Mouse (Mus musculus) natural killer cell, adult 2 months (primary cell): ENCODE measurements around the gene Golph3l.
"Not testable (repeated sequence)": the region's sequence is repeated elsewhere in the genome, so short reads cannot be mapped to it uniquely, and the experiment has no call there.

Source experiments
- DNase-seq, 2 experiments: peaks; one replicate each; pipeline ENCODE4 v3.0.0; 2022; ENCODE audit warnings: low spot score in 2 of 2

Golph3l gene

DNA sequence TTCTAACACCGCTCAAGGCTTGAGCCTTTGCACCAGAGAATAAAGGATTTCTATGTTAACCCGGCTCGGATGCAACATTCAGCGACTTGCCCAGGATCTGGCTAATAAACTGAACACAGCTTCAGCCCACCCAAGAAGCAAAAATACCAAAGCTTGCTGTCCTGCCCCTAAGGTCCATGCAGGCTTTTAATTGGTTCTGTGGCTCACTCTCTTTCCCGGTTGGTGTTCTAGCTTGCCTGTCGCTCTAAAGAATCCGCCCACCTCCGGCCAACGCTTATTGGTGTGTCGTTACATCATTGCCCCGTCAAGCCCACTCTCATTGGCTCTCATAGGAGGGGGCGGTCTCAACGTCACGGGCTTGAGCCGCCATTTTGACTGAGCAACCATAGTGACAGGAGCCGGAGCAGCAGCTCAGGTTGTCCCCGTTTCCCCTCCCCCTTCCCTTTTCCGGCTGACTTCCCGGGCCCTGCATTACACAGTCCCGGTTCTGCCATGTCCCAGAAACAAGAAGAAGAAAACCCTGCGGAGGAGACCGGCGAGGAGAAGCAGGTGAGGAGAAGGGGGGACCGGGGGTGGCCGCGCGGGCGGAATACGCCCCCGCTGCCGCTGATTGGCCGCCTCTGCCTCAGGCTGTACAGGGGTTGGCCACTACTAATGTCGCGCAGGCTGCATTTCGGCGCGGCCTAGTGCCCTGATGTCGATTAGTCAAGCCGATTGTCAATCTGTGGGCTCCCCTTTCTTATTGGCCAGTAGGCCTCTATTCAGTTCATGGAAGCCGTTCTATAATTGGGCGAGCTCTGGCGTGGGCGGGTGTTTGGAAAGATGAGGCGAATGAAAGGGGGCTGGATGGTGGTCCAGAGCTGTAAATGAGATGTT lies 36.1 kb downstream of the Golph3l start, which contains the start of gene Ensa:
Gene Ensa, plus strand, starts transcription at position 366 of the 876 bp plus-strand sequence.
- peak; percentile 98 for DNase-seq

DNA sequence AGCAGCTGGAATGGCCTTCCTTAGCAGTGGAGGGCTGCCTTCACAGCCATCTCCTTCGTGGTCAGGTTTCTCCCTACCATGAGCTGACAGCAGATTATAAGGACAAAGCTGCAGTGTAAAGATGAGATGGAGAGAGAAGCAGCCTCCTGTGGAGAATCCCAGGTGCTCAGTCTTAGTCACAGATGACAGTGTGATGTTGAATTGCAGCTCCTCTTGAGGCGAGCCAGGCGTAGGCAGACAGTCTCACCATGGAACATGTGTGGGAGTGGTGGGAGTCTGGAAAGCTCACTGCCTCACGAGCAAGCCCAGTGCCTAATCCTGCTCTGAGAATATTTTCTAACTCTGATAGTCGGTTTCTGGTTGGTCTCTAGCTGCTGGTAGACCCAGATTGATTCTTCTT lies 39.0 kb downstream of the Golph3l start:
- no peak for DNase-seq

DNA sequence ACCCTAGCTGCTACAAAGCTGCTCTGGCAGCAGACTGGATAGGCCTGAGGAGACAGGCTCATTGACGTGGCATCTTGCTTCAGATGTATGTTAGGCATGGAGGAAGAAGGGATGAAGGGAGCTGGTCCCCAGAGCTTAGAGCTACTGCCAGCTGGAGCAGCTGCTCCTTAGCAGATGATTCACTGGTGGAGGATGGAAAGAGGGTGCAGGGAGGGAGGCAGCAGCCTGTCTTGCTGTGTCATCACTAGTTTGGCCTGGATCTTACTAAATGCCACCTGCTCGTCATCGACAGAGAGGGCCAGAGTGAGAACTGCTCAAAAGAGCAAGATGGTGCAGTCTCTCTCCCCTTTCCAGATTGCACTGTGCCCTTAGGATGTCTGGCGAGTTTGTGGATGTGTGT lies 41.0 kb downstream of the Golph3l start:
- no peak for DNase-seq

DNA sequence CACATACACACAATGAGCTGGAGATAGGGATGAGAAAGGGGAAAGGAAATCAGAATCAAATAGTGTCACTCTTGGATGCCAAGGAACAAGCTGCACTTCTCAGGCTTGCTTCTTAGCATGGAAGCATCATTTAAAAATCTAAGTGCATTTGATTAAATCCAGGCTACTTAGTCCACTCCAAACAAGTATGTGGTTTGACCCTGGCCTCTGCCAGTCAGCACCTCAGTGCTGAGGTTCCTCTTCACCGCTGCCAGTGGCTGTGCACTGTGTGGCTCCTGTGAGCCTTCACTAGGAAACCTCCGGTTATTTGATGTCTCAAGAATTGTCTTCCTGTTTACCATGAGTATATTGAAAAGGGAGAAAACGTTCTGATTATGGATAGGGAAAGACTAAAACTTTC lies 42.1 kb downstream of the Golph3l start:
- no peak for DNase-seq

DNA sequence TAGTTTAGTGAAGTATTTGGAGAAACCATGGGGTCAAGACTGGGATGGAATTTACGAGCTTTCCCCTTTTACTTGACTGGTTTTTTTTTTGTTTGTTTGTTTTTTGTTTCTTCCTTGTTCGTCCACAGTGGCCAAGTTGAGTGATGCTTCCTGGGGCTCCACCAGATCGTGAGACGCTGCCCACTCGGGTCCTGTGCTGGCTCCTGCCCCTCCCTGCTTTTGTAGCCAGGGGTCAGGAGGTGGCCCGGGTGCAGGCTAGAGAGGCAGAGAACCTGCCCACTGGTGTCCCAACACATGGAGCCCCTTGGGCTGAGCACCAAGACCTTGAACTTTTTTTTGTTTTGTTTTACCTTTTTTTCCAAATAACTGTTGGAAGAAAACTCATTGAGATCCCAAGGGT lies 42.6 kb downstream of the Golph3l start:
- no peak for DNase-seq

DNA sequence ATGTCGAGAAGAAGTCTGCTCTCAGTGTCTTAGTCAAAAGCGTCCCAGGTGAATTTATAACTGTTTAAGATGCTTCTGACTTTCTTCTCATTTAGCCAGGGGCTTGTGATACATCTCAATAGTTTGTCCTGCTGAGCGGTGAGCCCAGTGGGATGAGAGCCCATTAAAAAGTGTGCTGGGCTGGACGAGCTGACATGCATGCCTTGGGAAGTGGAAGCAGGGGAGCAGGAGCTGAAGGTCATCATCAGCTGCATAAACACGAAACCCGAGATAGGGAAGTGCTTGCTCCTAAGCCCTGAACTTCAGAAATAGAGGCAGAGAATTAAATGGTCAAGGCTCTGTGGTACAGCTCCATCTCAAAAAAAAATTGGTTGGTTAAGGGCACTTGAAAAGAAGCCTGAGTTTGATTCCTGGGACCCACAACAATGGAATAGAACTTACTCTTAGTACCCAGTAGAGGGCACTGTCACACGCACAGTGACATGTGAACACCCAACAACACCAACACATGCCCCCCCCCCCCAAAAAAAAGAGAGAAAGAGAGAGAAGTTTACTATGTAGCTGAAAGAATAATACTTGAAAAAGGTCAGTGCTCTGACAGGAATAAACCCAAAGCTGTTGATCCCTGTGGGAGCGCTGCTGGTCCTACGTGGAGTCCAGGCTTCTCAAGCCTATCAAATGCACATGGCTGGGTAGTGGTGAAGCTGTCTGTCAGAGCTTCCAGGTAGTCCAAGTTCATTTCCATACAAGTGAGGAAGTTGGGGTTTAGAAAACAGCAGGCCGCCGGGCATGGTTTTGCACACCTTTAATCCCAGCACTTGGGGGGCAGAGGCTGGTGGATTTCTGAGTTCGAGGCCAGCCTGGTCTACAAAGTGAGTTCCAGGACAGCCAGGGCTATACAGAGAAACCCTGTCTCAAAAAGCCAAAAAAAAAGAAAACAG lies 44.2 kb downstream of the Golph3l start:
- peak in 1 of 2 experiments; percentile 10 for DNase-seq

DNA sequence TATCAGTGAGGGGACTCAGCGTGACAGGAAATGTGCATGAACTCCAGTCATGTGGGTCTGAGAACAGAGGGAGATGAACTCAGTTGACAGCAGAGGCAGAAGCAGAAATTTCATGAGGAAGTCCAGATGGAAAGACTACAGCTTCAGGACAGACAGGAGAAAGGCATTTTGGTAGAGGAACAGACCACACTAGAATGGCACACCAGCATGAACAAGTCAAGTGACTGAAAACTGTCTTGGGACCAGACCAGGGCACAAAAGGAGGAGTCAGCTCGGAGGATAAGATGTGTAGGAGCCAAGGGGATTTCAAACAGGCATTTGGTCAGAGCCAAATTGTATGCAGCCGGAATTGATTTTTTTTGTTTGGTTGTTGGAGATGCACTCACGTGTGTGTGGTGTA lies 46.9 kb downstream of the Golph3l start:
- DNase-seq, result no peak

DNA sequence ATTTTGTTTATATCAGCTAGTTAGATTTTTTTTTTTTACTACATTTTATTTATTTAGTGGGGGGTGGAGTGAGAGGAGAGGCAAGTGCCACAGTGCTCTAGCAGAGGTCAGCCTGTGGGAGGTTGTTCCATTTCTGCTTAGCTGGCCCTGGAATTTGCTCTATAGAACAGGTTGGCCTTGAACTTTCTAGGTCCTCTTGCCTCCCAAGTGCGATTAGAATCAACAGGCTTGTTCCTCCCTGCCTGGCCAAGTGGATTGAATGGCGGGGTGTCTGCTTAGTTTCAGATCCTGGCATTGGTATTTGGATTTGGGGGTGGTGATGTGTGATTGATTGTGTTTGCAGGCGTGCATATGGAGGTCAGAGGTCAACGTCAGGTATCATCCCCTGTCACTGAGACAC lies 47.3 kb downstream of the Golph3l start:
- no peak for DNase-seq

DNA sequence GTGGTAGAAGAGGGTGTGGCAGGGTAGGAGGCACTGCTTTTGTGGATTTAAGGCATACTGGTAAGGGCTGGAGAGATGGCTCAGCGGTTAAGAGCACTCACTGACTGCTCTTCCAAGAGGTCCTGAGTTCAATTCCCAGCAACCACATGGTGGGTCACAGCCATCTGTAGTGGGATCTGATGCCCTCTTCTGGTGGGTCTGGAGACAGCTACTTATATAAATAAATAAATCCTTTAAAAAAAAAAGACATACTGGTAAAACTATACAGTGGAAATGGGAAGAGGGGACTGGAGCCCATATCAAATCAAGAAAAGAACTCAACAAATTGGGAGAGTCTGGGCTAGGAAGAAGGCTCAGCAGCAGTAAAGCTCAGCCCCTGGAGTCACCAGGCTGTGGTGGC lies 51.0 kb downstream of the Golph3l start:
- no peak for DNase-seq

DNA sequence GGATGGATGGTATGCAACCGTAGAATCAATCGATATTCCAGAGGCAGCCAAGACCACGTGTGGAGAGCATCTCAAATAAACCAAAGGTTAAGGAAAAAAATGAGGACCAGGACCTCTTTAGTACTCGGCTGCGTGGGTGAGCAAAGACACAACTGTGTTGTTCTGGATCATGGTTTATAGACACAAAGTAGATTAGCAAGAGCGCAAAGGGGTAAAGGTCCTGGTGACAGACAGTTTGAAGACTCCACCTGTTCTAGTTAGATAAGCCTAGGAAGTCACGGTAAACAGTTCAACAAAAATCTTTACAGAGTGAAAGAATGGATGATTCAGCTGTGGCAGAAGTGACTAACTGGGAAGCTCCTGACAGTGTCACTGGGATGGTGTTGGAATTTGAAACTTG lies 54.4 kb downstream of the Golph3l start:
- DNase-seq, result no peak

DNA sequence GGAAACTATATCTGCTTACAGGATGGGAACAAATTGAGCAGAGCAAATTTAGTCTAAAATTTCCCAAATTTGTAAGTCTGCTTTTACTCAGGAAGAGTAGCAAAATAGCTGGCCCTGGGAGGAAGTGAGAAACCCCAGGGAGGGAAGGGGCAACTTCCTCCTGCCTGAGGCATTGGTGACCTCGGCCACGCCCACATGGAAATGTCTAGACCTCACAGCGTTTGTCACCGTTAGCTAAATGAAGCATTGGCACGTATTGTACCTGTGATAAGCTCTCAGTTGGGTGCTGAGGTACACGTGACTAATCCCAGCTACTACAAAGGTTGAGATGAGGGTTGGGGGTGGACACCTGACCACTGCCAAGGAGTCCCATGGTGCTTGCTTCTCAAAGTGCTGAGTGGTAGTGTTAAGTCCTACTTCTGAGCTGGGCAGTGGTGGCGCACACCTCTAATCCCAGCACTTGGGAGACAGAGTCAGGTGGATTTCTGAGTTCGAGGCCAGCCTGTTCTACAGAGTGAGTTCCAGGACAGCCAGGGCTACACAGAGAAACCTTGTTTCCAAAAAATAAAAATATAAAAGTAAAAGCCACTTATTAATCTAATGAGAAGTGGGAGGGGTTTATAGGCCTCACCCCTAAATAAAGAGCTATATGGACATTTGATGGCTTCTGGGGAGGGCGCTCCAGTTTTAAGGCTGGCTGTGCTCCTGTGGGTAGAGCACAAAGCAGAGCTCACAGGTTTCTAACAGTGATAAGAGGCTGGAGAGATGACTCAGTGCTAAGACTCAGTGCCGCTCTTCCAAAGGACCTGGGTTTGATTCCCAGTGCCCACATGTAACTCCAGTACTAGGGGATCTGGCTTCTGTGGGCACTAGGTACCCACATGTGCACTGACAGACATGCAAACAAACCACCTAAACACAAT lies 56.8 kb downstream of the Golph3l start:
- DNase-seq, result peak; percentile 55 to 69

DNA sequence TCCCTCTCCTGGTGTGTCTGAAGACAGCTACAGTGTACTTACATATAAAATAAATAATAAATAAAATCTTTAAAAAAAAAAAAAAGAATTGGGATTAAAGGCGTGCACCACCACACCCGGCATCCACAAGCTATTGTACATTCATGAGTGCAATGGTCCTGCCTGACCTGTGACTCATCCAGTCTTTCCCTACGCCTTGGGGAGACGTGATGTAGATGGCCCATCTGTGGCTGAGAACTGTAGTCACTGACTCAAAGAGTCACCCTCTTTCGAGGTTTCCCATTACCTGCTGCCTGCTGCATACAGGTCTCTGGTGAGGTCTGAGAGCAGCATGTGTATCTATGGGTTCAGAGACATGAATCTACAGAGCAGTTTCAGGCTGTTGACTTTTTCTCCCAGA lies 59.3 kb downstream of the Golph3l start:
- no peak for DNase-seq

DNA sequence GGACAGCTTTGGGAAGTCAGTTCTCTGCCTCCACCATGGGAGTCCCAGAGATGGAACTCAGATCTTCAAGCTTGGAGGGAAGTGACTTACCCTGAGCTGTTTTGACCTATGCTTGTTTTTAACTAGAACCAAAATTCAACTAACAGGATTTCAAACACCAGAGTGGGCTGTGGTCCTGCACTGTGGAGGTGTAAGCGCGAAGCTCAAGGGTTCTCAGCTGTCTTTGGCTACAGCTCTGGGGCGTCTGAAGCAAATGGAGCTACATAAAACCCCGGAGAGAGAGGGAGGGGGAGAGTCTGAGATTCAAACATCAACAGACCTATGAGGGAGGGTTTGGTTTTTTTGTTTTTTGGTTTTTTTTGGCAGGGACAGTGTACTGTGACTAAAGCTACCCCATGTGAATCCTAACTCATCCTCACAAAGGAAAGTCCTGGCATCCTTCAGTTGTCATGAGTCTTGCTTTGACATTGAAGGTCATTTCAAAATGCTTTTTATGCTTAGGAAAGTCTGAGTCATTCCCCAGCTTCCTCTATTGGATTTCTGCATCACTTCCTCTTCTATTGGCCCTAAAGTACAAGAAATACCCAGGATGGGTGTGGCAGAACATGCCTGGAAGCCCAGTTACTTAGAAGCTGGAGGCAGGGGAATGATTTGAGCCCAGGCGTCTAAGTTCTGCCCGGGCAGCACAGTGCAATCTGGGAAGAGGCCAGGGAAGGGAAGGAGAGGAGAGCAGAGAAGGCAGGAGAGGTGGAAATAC lies 61.7 kb downstream of the Golph3l start:
- DNase-seq, result peak in 1 of 2 experiments; percentile 50

DNA sequence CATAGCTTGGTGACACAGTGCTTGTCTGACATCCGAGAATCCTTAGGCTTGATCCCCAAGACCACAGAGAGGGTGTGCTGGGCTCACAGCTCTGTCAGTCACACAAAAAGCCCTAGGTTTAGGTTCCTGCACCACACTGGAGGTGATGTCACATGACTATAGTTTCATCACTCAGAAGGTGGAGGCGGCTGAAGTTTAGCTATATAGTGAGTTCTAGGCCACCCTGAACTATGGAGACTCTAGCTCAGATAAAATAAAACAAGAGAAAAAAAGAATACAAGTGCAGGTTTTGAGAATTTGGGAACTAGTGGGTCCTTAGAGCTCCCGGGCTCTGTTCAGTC lies 62.3 kb downstream of the Golph3l start:
- DNase-seq, result no peak

DNA sequence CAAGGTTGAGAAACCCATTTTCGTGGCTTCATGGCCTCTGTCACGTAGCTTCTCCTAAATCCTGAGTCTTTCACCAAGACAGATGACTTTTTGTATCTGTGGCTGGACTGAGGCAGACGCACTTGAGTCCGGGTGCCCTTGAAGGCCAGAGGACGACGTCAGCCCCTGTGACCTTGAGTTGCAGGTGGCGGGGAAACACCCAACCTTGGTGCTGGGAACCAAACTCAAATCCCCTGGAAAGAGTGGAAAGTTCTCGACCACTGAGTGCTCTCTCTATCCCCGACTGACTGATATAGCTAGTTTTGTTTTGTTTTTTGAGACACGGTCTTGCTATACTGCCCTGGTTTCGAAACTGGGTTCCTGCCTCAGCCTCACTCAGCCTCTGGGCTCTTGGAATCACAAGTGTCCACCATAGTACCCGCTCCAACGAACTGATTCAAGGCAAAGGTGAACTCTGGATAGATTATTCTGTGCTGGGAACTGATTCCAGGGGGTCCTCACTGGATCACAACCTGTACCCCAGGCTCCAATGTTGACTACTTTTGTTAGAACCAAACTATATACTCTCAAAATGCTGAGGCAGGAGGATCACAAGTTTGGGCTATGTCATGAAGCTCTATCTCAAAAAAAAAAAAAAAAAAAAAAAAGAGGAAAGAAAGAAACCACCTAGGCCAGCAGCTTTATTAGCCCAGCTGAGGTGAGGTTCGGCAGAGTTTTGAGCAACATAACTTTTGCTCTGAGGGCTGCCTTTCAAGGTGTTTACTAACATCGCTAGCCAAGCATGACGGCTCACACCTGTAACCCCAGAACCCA lies 62.9 kb downstream of the Golph3l start:
- no peak for DNase-seq

DNA sequence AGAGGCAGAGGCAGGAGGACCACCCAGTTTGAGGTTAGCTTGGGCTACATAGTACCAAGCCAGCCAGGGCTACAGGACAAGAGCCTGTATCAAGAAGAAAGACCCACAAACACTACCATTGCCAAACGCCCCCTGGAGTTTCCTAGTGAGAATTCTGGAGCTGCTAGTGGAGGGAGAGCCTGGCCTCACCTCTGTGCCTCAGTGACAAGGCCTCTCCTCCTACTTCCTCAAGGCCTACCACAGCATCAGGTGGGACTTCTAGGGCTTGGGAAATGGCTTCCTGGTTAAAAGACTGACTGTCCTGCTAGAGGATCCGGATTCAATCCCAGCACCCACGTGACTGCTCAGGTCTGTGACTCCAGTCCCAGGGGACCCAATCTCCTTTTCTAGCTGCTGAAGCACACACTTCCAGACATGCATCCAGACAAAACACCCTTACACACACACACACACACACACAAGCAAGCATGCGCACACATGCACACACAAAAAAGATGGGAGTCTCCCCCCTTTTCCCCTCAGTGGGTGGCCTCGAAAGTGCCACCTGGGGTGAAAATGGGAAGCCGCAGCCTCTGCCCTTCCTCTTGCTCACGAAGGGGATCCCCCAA lies 63.6 kb downstream of the Golph3l start:
- DNase-seq, result peak in 1 of 2 experiments; percentile 61

DNA sequence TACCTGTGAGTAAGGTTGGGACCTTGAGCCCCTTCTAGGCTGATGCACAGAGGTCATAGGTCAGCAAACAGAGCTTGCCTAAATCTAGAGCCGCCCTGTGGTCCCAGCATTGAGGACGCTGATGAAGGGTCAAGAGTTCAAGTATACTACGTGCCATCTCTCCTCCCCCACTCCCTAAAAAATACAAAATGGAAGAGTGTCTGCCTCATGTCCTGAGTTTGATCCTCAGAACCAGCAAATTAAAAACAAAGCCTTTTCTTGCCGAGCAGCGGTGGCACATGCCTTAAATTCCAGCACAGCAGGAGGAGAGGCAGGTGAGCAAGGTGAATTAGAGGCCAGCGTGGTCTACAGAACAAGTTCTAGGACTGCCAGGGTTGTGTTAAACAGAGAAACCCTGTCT lies 64.1 kb downstream of the Golph3l start:
- no peak for DNase-seq

DNA sequence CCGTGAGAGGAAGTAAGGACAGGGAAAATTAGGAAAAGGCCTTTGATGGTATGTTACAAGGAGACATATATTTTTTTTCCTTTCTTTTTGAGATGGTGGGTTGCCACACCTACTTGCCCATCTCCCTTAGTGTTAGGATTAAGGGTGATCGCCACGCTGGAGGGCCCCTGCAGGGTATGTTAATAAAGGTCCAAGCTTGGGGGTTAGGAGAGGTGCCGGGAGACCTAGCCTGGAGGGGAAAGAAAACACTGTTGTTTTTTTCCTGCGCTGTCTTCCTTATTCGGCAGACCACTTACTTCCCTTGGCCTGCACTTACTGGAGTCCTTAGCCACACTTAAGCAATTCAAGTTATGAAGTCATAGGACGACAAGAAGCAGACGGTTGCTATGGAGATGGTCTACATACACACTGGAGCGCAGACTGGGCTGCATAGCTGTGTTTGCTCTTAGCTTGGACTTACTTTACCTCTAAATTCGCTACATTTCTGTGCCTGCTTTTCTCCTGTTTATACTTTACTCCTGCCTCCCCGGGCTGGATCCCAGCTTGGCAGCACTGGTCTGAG lies 64.8 kb downstream of the Golph3l start:
- DNase-seq, result no peak

DNA sequence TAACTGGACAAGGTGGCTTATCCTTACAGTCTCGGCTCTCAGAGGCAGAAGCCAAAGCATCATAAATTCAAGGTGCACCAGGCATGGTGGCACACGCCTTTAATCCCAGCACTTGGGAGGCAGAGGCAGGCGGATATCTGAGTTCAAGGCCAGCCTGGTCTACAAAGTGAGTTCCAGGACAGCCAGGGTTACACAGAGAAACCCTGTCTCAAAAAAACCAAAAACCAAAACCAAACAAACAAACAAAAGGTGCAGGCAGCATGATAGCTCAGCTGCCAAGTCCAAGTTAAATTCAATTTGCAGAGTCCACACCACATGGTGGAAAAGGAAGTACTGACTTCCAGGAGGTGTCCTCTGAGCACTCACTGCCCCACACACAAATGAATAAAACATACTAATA lies 65.6 kb downstream of the Golph3l start:
- not testable (repeated sequence) for DNase-seq
